Mouse (Mus musculus) forebrain, embryonic 11.5 days (tissue): ENCODE measurements at regions not wholly inside any gene's neighbourhood (a gene's known extent, or its start where the extent isn't known, plus 50 kb on each side); places are given as distances from the start of the nearest gene placed in this dataset.
A peak's percentile ranks its signal among the peaks of the same experiment; 100 is the strongest.

Experiments
- ATAC-seq: fragments of 200-750 bp; cut with Nextera tagmentation; replicated peaks from 2 replicates; pipeline ENCODE4 v1.8.0; 2017; ENCODE audit warnings: moderate TSS enrichment; ENCODE audit not compliant: low FRiP score
- DNase-seq: peaks from one replicate; pipeline ENCODE4 v3.0.0-alpha.2; 2017; ENCODE audit warnings: low spot score
- H3K27ac ChIP-seq: fragments of 300-500 bp; sonication (generic); 2 replicates; pipeline ENCODE4 v1.5.1; 2014; ENCODE audit warnings: low read depth, low read length
- H3K27me3 ChIP-seq: fragments of 300-500 bp; sonication (generic); 2 replicates; pipeline ENCODE4 v1.6.1; 2014; ENCODE audit warnings: mild to moderate bottlenecking, low read length, mixed read lengths; ENCODE audit not compliant: control insufficient read depth, insufficient read depth
- H3K36me3 ChIP-seq: fragments of 300-500 bp; sonication (generic); 2 replicates; pipeline ENCODE4 v1.6.1; 2014; ENCODE audit warnings: mild to moderate bottlenecking, low read length, moderate library complexity, mixed read lengths; ENCODE audit not compliant: control insufficient read depth, insufficient read depth
- H3K4me1 ChIP-seq: fragments of 300-500 bp; sonication (generic); replicated peaks from 2 replicates; pipeline ENCODE4 v1.6.1; 2014; ENCODE audit warnings: low read length, mixed read lengths; ENCODE audit not compliant: control insufficient read depth, insufficient read depth
- H3K4me2 ChIP-seq: fragments of 300-500 bp; sonication (generic); 2 replicates; pipeline ENCODE4 v1.6.1; 2014; ENCODE audit warnings: low read depth, mild to moderate bottlenecking, low read length, moderate library complexity, mixed read lengths; ENCODE audit not compliant: severe bottlenecking
- H3K4me3 ChIP-seq: fragments of 300-500 bp; sonication (generic); 2 replicates; pipeline ENCODE4 v1.5.1; 2014; ENCODE audit warnings: low read depth, low read length
- H3K9ac ChIP-seq: fragments of 300-500 bp; sonication (generic); 2 replicates; pipeline ENCODE4 v1.6.1; 2014; ENCODE audit warnings: low read length
- H3K9me3 ChIP-seq: fragments of 300-500 bp; sonication (generic); 2 replicates; pipeline ENCODE4 v1.6.1; 2016; ENCODE audit warnings: low read length, mixed read lengths; ENCODE audit not compliant: control insufficient read depth
- WGBS: fragments of 180-500 bp; shearing (Covaris S2); extraction: QIAGEN DNeasy Blood & Tissue Kit; methylation state at CpG from one replicate; pipeline ENCODE4 v1.1.7; 2014; 5-methylcytosine and 5-hydroxymethylcytosine counted together

DNA sequence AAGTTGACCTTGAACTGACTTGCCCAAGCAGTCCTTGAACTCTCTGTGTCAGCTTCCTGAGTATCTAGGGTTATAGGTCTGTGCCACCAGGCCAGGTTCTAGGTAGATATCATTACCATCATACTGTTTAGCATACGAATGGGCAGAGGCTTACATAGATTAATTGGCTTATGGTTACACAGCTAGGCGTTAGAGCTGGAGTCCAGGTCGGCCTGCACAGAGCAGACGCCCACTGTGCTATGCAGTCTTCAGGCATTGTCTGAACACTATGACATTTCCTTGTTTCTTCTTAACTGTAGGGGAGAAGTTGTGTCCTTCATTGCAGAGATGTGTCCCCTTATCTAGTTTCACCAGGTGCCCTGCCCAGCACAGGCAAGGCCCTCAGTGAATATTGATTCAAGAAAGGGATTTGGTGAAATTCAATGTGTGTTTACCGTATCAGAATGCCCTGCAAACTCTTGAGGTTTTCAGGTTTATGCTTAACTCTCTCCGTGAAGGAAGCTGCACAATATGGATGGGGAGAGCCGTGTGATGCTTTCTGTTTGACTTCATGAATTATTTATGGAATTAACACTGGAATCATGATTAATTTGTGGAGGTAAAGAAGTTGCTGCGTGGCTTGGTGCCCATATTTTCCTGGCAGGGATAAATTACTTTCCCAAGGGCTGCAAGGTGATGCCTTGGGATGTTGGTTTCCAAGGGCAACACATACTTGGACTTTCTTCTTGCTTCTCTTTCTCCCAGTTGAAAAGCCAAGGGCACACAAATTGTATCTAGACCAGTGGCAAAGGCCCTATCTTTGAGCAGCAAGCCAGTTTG is 78.7 kb upstream of the Pcdh8 start:
- Histone ChIP-seq H3K9ac (no peak overlapping the region), H3K27ac (no peak overlapping the region), H3K4me1 (peaks cover 10% of the 10 kb centered on the region), H3K27me3 (no peaks in the 10 kb centered on the region), H3K36me3 (no peaks in the 10 kb centered on the region), H3K9me3 (no peaks in the 10 kb centered on the region), H3K4me3 (no peak overlapping the region), H3K4me2 (no peak overlapping the region)
- ATAC-seq (no peak), DNase-seq (no peak)
- WGBS = 62% methylated on average over 8 of the region's 8 CpGs

DNA sequence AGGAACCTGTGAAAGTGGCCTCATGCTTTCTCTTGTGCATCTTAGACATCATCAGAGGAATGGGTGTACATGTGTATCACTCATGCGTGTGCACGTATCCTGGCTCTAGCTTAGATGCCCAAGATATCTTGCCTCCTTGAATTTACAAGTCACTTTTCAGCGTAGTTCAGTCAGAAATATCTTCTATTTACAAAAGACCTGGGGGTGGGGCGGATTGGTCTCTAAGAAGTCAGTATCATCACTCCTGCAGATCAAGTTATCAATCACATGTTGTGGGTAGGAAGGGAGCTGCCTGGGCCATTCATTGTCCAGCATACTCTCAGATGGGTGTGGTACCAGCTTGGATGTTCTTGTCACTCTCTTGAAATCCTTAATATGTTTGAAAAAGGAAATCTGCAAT is 77.0 kb upstream of the Pcdh8 start:
- Histone ChIP-seq H3K27me3 (no peaks in the 10 kb centered on the region), H3K4me1 (peaks cover 10% of the 10 kb centered on the region), H3K9ac (no peak overlapping the region), H3K27ac (no peak overlapping the region), H3K9me3 (no peaks in the 10 kb centered on the region), H3K4me3 (no peak overlapping the region), H3K4me2 (no peak overlapping the region), H3K36me3 (no peaks in the 10 kb centered on the region)
- no peak for DNase-seq
- no peak for ATAC-seq
- WGBS = 97% methylated on average over 4 of the region's 4 CpGs

DNA sequence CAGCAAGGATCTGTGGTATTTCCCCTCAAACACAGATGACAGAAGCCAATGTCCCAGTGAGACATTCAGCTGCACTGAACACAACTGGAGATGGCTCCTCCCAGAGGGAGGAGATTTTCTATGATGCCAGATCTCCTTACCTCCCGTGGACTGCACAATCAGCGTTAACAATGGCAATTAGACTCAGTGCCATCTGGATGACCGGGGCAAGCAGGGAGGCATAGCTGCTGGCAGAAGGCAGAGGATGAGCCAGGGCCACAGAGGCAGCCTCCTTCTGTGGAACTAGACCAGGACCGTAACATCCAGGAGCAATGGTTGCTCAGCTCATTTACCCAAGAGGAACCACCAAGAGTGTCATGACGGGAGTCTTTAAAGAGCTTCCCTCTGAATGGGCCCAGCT is 73.2 kb upstream of the Pcdh8 start:
- no peaks in the 10 kb centered on the region for H3K27me3 ChIP-seq
- no peaks in the 10 kb centered on the region for H3K9me3 ChIP-seq
- no peaks in the 10 kb centered on the region for H3K36me3 ChIP-seq
- H3K4me1 ChIP-seq = no peaks in the 10 kb centered on the region
- no peak for DNase-seq
- 82% methylated on average over 5 of the region's 5 CpGs for WGBS
- no peak for ATAC-seq
- no peak overlapping the region for H3K4me3 ChIP-seq
- H3K9ac ChIP-seq = no peak overlapping the region
- H3K4me2 ChIP-seq = no peak overlapping the region
- H3K27ac ChIP-seq = no peak overlapping the region

DNA sequence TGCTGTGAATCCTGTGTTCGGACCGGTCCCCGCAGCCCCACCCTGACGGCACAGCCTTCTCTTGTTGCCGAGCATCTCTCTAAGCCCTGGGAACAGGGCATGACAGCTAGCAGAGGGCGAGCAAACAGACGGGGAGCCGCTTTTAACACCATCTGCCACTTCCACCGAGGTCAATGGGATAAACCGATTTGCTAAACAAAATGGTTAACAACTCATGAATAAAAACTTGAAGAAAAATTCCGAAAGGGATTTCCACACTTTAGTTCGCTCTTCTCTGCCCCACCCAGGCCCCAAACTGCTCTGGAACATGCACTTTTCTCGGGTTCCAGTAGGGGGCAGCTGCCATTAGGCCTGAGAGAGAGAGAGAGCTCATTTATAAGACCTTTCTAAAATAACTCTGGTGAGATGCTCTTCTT is 72.0 kb upstream of the Pcdh8 start:
- no peaks in the 10 kb centered on the region for H3K27me3 ChIP-seq
- H3K4me3 ChIP-seq = no peak overlapping the region
- no peaks in the 10 kb centered on the region for H3K9me3 ChIP-seq
- H3K4me2 ChIP-seq = 0 out of 2 replicates have a peak overlapping the region, but pooled peaks have one; percentile 15
- no peak overlapping the region for H3K9ac ChIP-seq
- H3K27ac ChIP-seq = no peak overlapping the region
- H3K4me1 ChIP-seq = no peaks in the 10 kb centered on the region
- ATAC-seq (peak; percentile 86), DNase-seq (peak; percentile 80)
- no peaks in the 10 kb centered on the region for H3K36me3 ChIP-seq
- 11% methylated on average over 13 of the region's 13 CpGs for WGBS

DNA sequence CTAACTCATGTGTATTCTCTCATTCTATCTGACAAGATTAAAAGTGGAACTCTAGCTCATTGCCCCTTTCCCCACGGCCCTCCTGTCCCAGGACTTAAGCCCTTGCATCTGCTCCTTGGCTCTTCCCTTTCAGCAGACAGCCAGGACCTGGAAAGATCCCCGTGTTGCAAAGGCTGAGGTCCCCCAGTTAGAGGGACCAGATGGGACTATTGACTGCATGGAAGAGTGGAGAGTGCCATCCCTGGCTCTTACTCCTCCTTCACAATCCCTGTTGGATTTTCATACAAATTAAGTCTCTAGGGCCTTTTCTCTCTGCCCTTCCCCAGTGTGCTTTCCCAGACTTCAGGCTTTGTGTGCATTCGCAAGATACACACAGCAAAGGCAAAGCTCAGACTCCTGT is 71.6 kb upstream of the Pcdh8 start:
- Histone ChIP-seq H3K4me1 (no peaks in the 10 kb centered on the region), H3K9ac (no peak overlapping the region), H3K36me3 (no peaks in the 10 kb centered on the region), H3K27ac (no peak overlapping the region), H3K4me3 (no peak overlapping the region), H3K27me3 (no peaks in the 10 kb centered on the region), H3K9me3 (no peaks in the 10 kb centered on the region), H3K4me2 (0 out of 2 replicates have a peak overlapping the region, but pooled peaks have one; percentile 15)
- 26% methylated on average over 3 of the region's 3 CpGs for WGBS
- DNase-seq (no peak), ATAC-seq (peak; percentile 62)

DNA sequence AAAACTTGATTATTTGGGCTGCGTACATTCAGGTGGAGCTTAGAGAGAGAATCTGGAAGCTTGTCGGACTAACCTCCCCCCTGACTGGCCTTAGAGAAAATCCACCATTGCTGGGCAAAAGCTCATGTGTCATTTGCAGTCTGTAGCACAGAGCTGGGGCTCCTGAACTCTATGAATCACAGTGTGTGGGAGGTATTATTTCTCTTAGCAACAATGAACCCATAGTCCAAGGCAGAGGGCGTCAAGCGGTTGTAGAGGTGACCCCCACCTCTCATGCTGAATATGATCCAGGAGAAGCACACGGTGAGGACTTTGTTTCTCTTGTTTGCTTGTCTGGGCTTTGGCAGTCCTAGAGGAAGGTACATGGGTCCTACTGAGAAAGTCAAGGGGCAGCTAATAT is 66.0 kb upstream of the Pcdh8 start:
- Histone ChIP-seq H3K27me3 (no peaks in the 10 kb centered on the region), H3K4me1 (peaks cover 3% of the 10 kb centered on the region; the same call in 1 of the 2 replicates), H3K27ac (no peak overlapping the region), H3K9me3 (no peaks in the 10 kb centered on the region), H3K4me2 (no peak overlapping the region), H3K4me3 (no peak overlapping the region), H3K9ac (no peak overlapping the region), H3K36me3 (no peaks in the 10 kb centered on the region)
- DNase-seq (no peak), ATAC-seq (no peak)
- WGBS = 49% methylated on average over 5 of the region's 5 CpGs

DNA sequence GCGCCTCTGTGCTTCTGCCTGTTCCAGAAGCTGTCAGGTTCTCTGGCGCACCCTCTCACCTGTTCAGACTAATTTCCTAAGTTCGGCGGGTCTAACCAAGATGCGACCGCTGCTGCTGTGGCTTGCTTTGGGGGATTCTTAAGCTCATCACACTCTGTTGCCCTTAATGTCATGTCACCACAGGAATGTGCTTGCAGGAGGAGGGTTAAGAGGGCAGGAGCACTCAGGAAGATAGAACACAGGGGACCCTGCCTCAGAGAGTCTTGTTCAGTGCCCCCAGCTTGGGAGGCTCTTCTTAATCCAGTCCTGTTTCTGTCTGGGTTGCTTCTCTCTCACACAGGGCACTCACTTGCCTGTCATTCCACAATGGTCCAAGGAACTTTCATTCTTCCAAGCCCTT is 65.1 kb upstream of the Pcdh8 start:
- no peak for ATAC-seq
- DNase-seq = no peak
- H3K36me3 ChIP-seq = no peaks in the 10 kb centered on the region
- H3K9ac ChIP-seq = no peak overlapping the region
- WGBS = 97% methylated on average over 5 of the region's 6 CpGs
- no peak overlapping the region for H3K4me3 ChIP-seq
- no peak overlapping the region for H3K27ac ChIP-seq
- no peaks in the 10 kb centered on the region for H3K9me3 ChIP-seq
- no peak overlapping the region for H3K4me2 ChIP-seq
- H3K4me1 ChIP-seq = peaks cover 3% of the 10 kb centered on the region; the same call in 1 of the 2 replicates
- H3K27me3 ChIP-seq = no peaks in the 10 kb centered on the region

DNA sequence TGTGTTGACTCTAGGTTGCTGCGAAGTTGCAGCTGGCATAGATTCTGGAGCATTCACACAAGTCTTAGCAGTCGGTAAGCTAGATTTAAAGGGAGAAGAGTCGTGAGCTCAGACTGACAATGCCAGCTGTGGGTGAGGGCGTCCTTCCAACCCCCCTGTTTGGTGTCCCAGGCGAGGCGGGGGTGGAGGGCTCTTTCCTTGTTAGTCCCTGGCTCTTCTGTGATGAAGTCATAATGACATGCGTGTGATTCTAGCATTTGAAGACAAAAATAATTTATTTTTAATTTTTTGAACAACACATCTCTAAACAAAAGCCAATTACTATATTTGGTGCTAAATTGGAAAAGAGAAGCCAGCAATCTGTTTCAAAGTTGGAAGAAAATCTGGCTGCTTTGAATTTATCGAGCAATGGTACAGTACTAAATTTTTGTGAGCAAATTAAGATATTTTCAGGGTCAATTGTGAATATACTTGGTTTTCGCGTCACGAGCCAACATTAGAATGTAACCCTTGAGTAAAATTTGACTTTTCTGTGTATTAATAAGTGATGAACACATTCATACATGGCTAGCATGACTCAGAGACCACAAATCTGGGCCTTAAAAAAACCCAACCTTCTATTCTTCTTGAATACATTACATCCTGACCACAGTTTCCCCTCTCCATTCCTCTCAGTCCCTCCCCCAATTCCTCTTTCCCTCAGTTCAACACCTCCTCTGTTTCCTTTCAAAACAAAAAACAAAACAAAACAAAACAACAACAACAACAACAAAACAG is 53.7 kb upstream of the Pcdh8 start:
- 93% methylated on average over 11 of the region's 11 CpGs for WGBS
- no peak overlapping the region for H3K4me3 ChIP-seq
- H3K9me3 ChIP-seq = no peaks in the 10 kb centered on the region
- no peaks in the 10 kb centered on the region for H3K27me3 ChIP-seq
- H3K9ac ChIP-seq = no peak overlapping the region
- no peak overlapping the region for H3K27ac ChIP-seq
- no peak for DNase-seq
- H3K36me3 ChIP-seq = no peaks in the 10 kb centered on the region
- ATAC-seq = no peak
- H3K4me2 ChIP-seq = no peak overlapping the region
- H3K4me1 ChIP-seq = peaks cover 9% of the 10 kb centered on the region; the same call in 1 of the 2 replicates
